Mouse (Mus musculus) heart, adult 9 months (tissue): Measurements from ENCODE around the gene Cldn1.

Experiments
- DNase-seq, 2 experiments: peaks; one replicate each; pipeline ENCODE4 v3.0.0; 2022; ENCODE audit warnings: low spot score in 2 of 2

Cldn1 gene

GRCm38 (mm10) chr16:26371325-26372053 lies at the start of gene Cldn1:
TSS of gene Cldn1 (minus strand) at chr16:26371841.
- DNase-seq, result peak; percentile 13 to 33

GRCm38 (mm10) chr16:26418616-26419015 lies 47.0 kb upstream of the Cldn1 start:
- no peak for DNase-seq

- no peak for DNase-seq
These were observed 32.4 kb upstream of the Cldn1 start for GRCm38 (mm10) chr16:26404070-26404469.

GRCm38 (mm10) chr16:26400971-26401370 lies 29.3 kb upstream of the Cldn1 start:
- DNase-seq, result no peak

GRCm38 (mm10) chr16:26400549-26400948 lies 28.9 kb upstream of the Cldn1 start:
- no peak for DNase-seq

GRCm38 (mm10) chr16:26390936-26391335 lies 19.3 kb upstream of the Cldn1 start:
- peak in 1 of 2 experiments; percentile 3 for DNase-seq

- no peak for DNase-seq
These were observed 14.5 kb upstream of the Cldn1 start for GRCm38 (mm10) chr16:26386159-26386558.

GRCm38 (mm10) chr16:26384112-26384649 lies 12.5 kb upstream of the Cldn1 start:
- DNase-seq, result no peak

- DNase-seq, result no peak
These were observed 5.5 kb upstream of the Cldn1 start for GRCm38 (mm10) chr16:26377170-26377569.

- DNase-seq, result no peak
These were observed 1.5 kb downstream of the Cldn1 start for GRCm38 (mm10) chr16:26370127-26370526.

- no peak for DNase-seq
These were observed 2.5 kb downstream of the Cldn1 start for GRCm38 (mm10) chr16:26369044-26369730.

- no peak for DNase-seq
These were observed 3.5 kb downstream of the Cldn1 start for GRCm38 (mm10) chr16:26368121-26368520.

- DNase-seq, result no peak
These were observed 10.9 kb downstream of the Cldn1 start for GRCm38 (mm10) chr16:26360694-26361093.

GRCm38 (mm10) chr16:26359619-26360018 lies 12.0 kb downstream of the Cldn1 start:
- DNase-seq, result no peak

GRCm38 (mm10) chr16:26358898-26359297 lies 12.7 kb downstream of the Cldn1 start:
- DNase-seq, result no peak

- DNase-seq, result no peak
These were observed 13.5 kb downstream of the Cldn1 start for GRCm38 (mm10) chr16:26357863-26358780.

- DNase-seq, result no peak
These were observed 16.1 kb downstream of the Cldn1 start for GRCm38 (mm10) chr16:26355513-26355912.

GRCm38 (mm10) chr16:26350786-26351185 lies 20.9 kb downstream of the Cldn1 start:
- DNase-seq, result no peak

GRCm38 (mm10) chr16:26348809-26349208 lies 22.8 kb downstream of the Cldn1 start:
- no peak for DNase-seq

GRCm38 (mm10) chr16:26316281-26316680 lies 55.4 kb downstream of the Cldn1 start:
- DNase-seq, result no peak

GRCm38 (mm10) chr16:26314815-26315214 lies 56.8 kb downstream of the Cldn1 start:
- no peak for DNase-seq

- DNase-seq, result no peak
These were observed 62.2 kb downstream of the Cldn1 start for GRCm38 (mm10) chr16:26309402-26309801.
